Mouse (Mus musculus) myocyte (in vitro differentiated cells): Measurements from ENCODE around the gene Pla2g4a.

Experiments used
- CEBPB ChIP-seq: IDR thresholded peaks from 2 replicates; pipeline ENCODE4 v1.6.1; 2011; ENCODE audit warnings: mild to moderate bottlenecking, moderate library complexity; ENCODE audit not compliant: poor library complexity, insufficient read depth, severe bottlenecking
- E2F4 ChIP-seq: IDR thresholded peaks from one replicate; pipeline ENCODE4 v1.6.1; 2011; ENCODE audit warnings: mild to moderate bottlenecking, control low read depth, moderate library complexity; ENCODE audit not compliant: insufficient read depth
- MAX ChIP-seq: IDR thresholded peaks from one replicate; pipeline ENCODE4 v1.6.1; 2011; ENCODE audit warnings: low read depth, mild to moderate bottlenecking, control low read depth
- MYOG ChIP-seq, 3 experiments: IDR thresholded peaks; one replicate each; pipeline ENCODE4 v1.6.1; 2011; ENCODE audit warnings: control low read depth in 2 of 3, low read depth in 2 of 3, mild to moderate bottlenecking in 2 of 3; ENCODE audit not compliant: insufficient read length in 2 of 3, control insufficient read depth in 1 of 3, insufficient read depth in 1 of 3
- POLR2A ChIP-seq: IDR thresholded peaks from one replicate; pipeline ENCODE4 v1.6.1; 2011; ENCODE audit warnings: low read depth, mild to moderate bottlenecking, control low read depth, moderate library complexity; ENCODE audit not compliant: insufficient read length
- POLR2AphosphoS2 ChIP-seq: IDR thresholded peaks from one replicate; pipeline ENCODE4 v1.6.1; 2011; ENCODE audit warnings: low read depth, control low read depth; ENCODE audit not compliant: insufficient read length
- REST ChIP-seq: IDR thresholded peaks from one replicate; pipeline ENCODE4 v1.6.1; 2011; ENCODE audit warnings: mild to moderate bottlenecking, control low read depth, moderate library complexity; ENCODE audit not compliant: insufficient read depth, insufficient read length
- TCF12 ChIP-seq: IDR thresholded peaks from one replicate; pipeline ENCODE4 v1.6.1; 2011; ENCODE audit warnings: mild to moderate bottlenecking, control low read depth; ENCODE audit not compliant: poor library complexity, insufficient read depth, severe bottlenecking
- TCF3 ChIP-seq: IDR thresholded peaks from one replicate; pipeline ENCODE4 v1.6.1; 2011; ENCODE audit warnings: low read depth, control low read depth; ENCODE audit not compliant: insufficient read length
- USF1 ChIP-seq: IDR thresholded peaks from one replicate; pipeline ENCODE4 v1.6.1; 2011; ENCODE audit warnings: low read depth, mild to moderate bottlenecking, control low read depth, moderate library complexity

DNA sequence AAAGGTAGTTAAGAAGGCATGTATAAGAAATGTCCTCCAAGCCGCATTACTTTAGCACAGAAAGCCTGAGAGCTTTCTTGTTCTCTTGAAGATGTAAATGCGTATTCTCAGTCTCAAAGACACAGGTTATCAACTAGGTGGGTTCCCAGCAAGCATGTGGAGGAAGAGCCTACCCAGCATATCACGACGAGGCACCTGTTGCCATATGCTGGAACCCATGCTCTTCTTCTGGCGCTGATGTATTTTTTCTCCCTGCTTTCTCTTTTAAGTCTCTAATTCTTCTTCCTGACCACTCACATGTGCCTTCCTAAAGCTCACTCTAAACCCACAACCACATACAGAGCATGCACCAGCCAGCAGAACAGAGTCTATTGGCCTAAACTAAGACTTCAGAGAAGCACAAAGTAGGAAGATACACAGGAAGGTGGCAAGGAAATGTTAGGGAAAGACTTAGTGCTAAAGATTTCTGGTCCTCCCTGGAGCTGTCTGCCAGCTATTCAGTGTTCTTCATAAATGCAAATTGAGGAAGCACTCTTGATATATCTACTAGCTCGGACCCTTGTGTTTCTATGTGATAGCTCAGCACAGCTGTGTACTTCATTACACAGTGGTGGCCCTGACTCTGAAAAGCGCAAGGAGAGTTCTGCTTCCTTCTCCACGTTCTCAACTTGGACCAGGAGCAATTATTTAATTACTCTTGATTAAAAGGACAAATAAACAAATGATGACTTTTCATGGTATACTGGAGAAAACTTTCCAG is 12.8 kb downstream of the Pla2g4a start:
- TF ChIP-seq TCF12, result no peak
- no peak for TF ChIP-seq POLR2AphosphoS2
- no peak for TF ChIP-seq POLR2A
- TF ChIP-seq MAX, result no peak
- no peak for TF ChIP-seq E2F4
- TF ChIP-seq MYOG (IDR thresholded peaks at IDR 0.05; ENCODE audit: control insufficient read depth in 1 of 3, insufficient read depth in 1 of 3, insufficient read length in 2 of 3, low read depth in 2 of 3), result no peak
- TF ChIP-seq TCF3, result no peak
- TF ChIP-seq CEBPB, result no peak
- no peak for TF ChIP-seq USF1
- no peak for TF ChIP-seq REST
